ENCODE assay signal across 8 mouse cellular contexts in genomic region chr11:101211970-101212369, GRCm38 (mm10). TPM values are rescaled to one million over a fixed set of nuclear protein-coding genes. Genes with fewer than 3 reads are reported as not detected.
A peak's percentile ranks its signal among the peaks of the same experiment; 100 is the strongest.
DNase-seq lines count a peak whose midpoint lies in the region; ATAC-seq lines count a peak whose summit lies in the region.

No protein-coding gene starts in this region.

- H3K27ac ChIP-seq in hindbrain, embryonic 14.5 days = no peak overlapping the region
- H3K27ac ChIP-seq in lung, embryonic 16.5 days (ENCODE audit: low read length) = no peak overlapping the region

- no peak overlapping the region for H3K4me2 ChIP-seq in hindbrain, embryonic 14.5 days (replicated peaks)
- no peak overlapping the region for H3K4me2 ChIP-seq in lung, embryonic 16.5 days (ENCODE audit: low read depth, low read length)

- peak; percentile 18 to 20 for DNase-seq in layer of hippocampus, postnatal 10 days (ENCODE audit: low spot score in 2 of 2)
- no peak for DNase-seq in layer of hippocampus, adult 9-11 months
- DNase-seq in ES-CJ7 (ENCODE audit: low read depth, low spot score) = peak; percentile 73
- peak; percentile 42 for DNase-seq in brain, embryonic 18.5 days (ENCODE audit: low read depth, low spot score)
- peak; percentile 94 for DNase-seq in hindbrain, embryonic 14.5 days (ENCODE audit: low spot score)
- no peak for DNase-seq in right cerebral cortex, postnatal 4 days
- no peak for DNase-seq in left cerebral cortex, adult 8-10 months (ENCODE audit: low spot score in 2 of 2)

- H3K4me1 ChIP-seq in hindbrain, embryonic 14.5 days (replicated peaks; ENCODE audit: control insufficient read depth, insufficient read depth, low read length) = no peaks in the 10 kb centered on the region
- no peaks in the 10 kb centered on the region for H3K4me1 ChIP-seq in lung, embryonic 16.5 days (replicated peaks; ENCODE audit: control insufficient read depth, insufficient read depth, low read length)

- no peaks in the 10 kb centered on the region for H3K27me3 ChIP-seq in hindbrain, embryonic 14.5 days (ENCODE audit: control insufficient read depth, insufficient read depth, low read length)
- no peaks in the 10 kb centered on the region for H3K27me3 ChIP-seq in lung, embryonic 16.5 days (ENCODE audit: control insufficient read depth, insufficient read depth, low read depth, low read length)

- no peak overlapping the region for H3K4me3 ChIP-seq in hindbrain, embryonic 14.5 days (replicated peaks; ENCODE audit: low read length)
- no peak overlapping the region for H3K4me3 ChIP-seq in lung, embryonic 16.5 days (ENCODE audit: low read length)

- H3K9me3 ChIP-seq in hindbrain, embryonic 14.5 days (ENCODE audit: control insufficient read depth, low read length) = no peaks in the 10 kb centered on the region
- H3K9me3 ChIP-seq in lung, embryonic 16.5 days (ENCODE audit: control insufficient read depth, low read length) = no peaks in the 10 kb centered on the region

- no peak overlapping the region for H3K9ac ChIP-seq in hindbrain, embryonic 14.5 days
- no peak overlapping the region for H3K9ac ChIP-seq in lung, embryonic 16.5 days (ENCODE audit: low read length)

- WGBS in hindbrain, embryonic 14.5 days = 41% methylated on average over 3 of the region's 3 CpGs
- 20% methylated on average over 3 of the region's 3 CpGs for WGBS in lung, embryonic 16.5 days

- H3K36me3 ChIP-seq in hindbrain, embryonic 14.5 days (replicated peaks; ENCODE audit: control insufficient read depth, insufficient read depth) = peaks cover 77% of the 10 kb centered on the region
- H3K36me3 ChIP-seq in lung, embryonic 16.5 days (ENCODE audit: control insufficient read depth, insufficient read depth, low read length) = peaks cover 40% of the 10 kb centered on the region

- ATAC-seq in hindbrain, embryonic 14.5 days (ENCODE audit: low FRiP score) = no peak
- peak; percentile 90; the same call in 1 of the 2 replicates for ATAC-seq in lung, embryonic 16.5 days (ENCODE audit: low read depth)

RNA-seq across cellular contexts. Expression of gene Ezh1, which starts 14.3 kb away (rescaled TPM):
- 10 to 100 TPM; 27.9 to 30.9 TPM for total RNA-seq in layer of hippocampus, postnatal 10 days (2021)
- polyA plus RNA-seq in hindbrain, embryonic 14.5 days (2014; fragmentation: Nextera tagmentation; extraction: Ambion mirVana) = 26.9 and 37.2 TPM in 2 replicates
- 19.4 and 20.8 TPM in 2 replicates for polyA plus RNA-seq in lung, embryonic 16.5 days (2015; fragmentation: Nextera tagmentation; extraction: Ambion mirVana)
- 10 to 100 TPM; 62.4 to 63.9 (median 63.7) TPM for total RNA-seq in left cerebral cortex, adult 8-10 months (2022)

RNA-seq across cellular contexts. Expression of gene Ramp2, which starts 33.9 kb away (rescaled TPM):
- 10 to 100 TPM; 69.6 to 70.0 TPM for total RNA-seq in layer of hippocampus, postnatal 10 days (2021)
- 102 and 117 TPM in 2 replicates for polyA plus RNA-seq in hindbrain, embryonic 14.5 days (2014; fragmentation: Nextera tagmentation; extraction: Ambion mirVana)
- 312 and 337 TPM in 2 replicates for polyA plus RNA-seq in lung, embryonic 16.5 days (2015; fragmentation: Nextera tagmentation; extraction: Ambion mirVana)
- total RNA-seq in left cerebral cortex, adult 8-10 months (2022) = 10 to 100 TPM; 32.9 to 51.1 (median 37.6) TPM

RNA-seq across cellular contexts. Expression of gene Ccr10, which starts 36.7 kb away (rescaled TPM):
- not detected for total RNA-seq in layer of hippocampus, postnatal 10 days (2021)
- 0.23 and 0.25 TPM in 2 replicates for polyA plus RNA-seq in hindbrain, embryonic 14.5 days (2014; fragmentation: Nextera tagmentation; extraction: Ambion mirVana)
- 0.23 and 0.35 TPM in 2 replicates for polyA plus RNA-seq in lung, embryonic 16.5 days (2015; fragmentation: Nextera tagmentation; extraction: Ambion mirVana)
- total RNA-seq in left cerebral cortex, adult 8-10 months (2022) = under 1 TPM in 2 of 4 experiments, not detected in 2; 0.18 to 0.34 TPM

RNA-seq across cellular contexts. Expression of gene Plekhh3, which starts 40.8 kb away (rescaled TPM):
- 10 to 100 TPM; 13.2 to 13.4 TPM for total RNA-seq in layer of hippocampus, postnatal 10 days (2021)
- 7.7 and 9.5 TPM in 2 replicates for polyA plus RNA-seq in hindbrain, embryonic 14.5 days (2014; fragmentation: Nextera tagmentation; extraction: Ambion mirVana)
- polyA plus RNA-seq in lung, embryonic 16.5 days (2015; fragmentation: Nextera tagmentation; extraction: Ambion mirVana) = 17.0 and 17.1 TPM in 2 replicates
- total RNA-seq in left cerebral cortex, adult 8-10 months (2022) = 10 to 100 TPM; 13.5 to 15.9 (median 15.3) TPM

RNA-seq across cellular contexts. Expression of gene Vps25, which starts 41.5 kb away (rescaled TPM):
- 10 to 100 TPM; 78.4 to 81.9 TPM for total RNA-seq in layer of hippocampus, postnatal 10 days (2021)
- 122 and 133 TPM in 2 replicates for polyA plus RNA-seq in hindbrain, embryonic 14.5 days (2014; fragmentation: Nextera tagmentation; extraction: Ambion mirVana)
- polyA plus RNA-seq in lung, embryonic 16.5 days (2015; fragmentation: Nextera tagmentation; extraction: Ambion mirVana) = 132 and 135 TPM in 2 replicates
- total RNA-seq in left cerebral cortex, adult 8-10 months (2022) = 10 to 100 TPM; 56.7 to 70.0 (median 65.8) TPM

Comparison
In these comparisons a context has a peak if more than half of its experiments do, and no peak if none do; other contexts are left out.
1. DNase-seq: peak in layer of hippocampus, postnatal 10 days (2 of 2), ES-CJ7 (single experiment), brain, embryonic 18.5 days (single experiment) and hindbrain, embryonic 14.5 days (single experiment); none in layer of hippocampus, adult 9-11 months (single experiment), right cerebral cortex, postnatal 4 days (single experiment) and left cerebral cortex, adult 8-10 months (0 of 2).